Mouse (Mus musculus) hindbrain, embryonic 15.5 days (tissue): Measurements from ENCODE around the gene Uqcc1. TPM values are rescaled to one million over a fixed set of nuclear protein-coding genes. Genes with fewer than 3 reads are reported as not detected.

Experiments used
- ATAC-seq: fragments of 200-750 bp; cut with Nextera tagmentation; 2 replicates; pipeline ENCODE4 v1.8.0; 2017; ENCODE audit warnings: low read depth, moderate number of reproducible peaks, moderate TSS enrichment; ENCODE audit not compliant: low FRiP score
- H3K27ac ChIP-seq: fragments of 300-500 bp; sonication (generic); replicated peaks from 2 replicates; pipeline ENCODE4 v1.5.1; 2015; ENCODE audit warnings: mild to moderate bottlenecking, inconsistent platforms
- H3K27me3 ChIP-seq: fragments of 300-500 bp; sonication (generic); 2 replicates; pipeline ENCODE4 v1.6.1; 2015; ENCODE audit warnings: control low read depth, inconsistent platforms
- H3K36me3 ChIP-seq: fragments of 300-500 bp; sonication (generic); 2 replicates; pipeline ENCODE4 v1.6.1; 2015; ENCODE audit warnings: control low read depth, inconsistent platforms
- H3K4me1 ChIP-seq: fragments of 300-500 bp; sonication (generic); replicated peaks from 2 replicates; pipeline ENCODE4 v1.6.1; 2015; ENCODE audit warnings: control low read depth, inconsistent platforms
- H3K4me2 ChIP-seq: fragments of 300-500 bp; sonication (generic); 2 replicates; pipeline ENCODE4 v1.6.1; 2015; ENCODE audit warnings: moderate library complexity, mild to moderate bottlenecking, inconsistent platforms
- H3K4me3 ChIP-seq: fragments of 300-500 bp; sonication (generic); 2 replicates; pipeline ENCODE4 v1.5.1; 2015; ENCODE audit warnings: mild to moderate bottlenecking, inconsistent platforms
- H3K9ac ChIP-seq: fragments of 300-500 bp; sonication (generic); 2 replicates; pipeline ENCODE4 v1.6.1; 2015; ENCODE audit warnings: inconsistent platforms
- H3K9me3 ChIP-seq: fragments of 300-500 bp; sonication (generic); 2 replicates; pipeline ENCODE4 v1.6.1; 2016; ENCODE audit warnings: control low read depth, inconsistent platforms
- WGBS: fragments of 180-500 bp; shearing (Covaris S2); methylation state at CpG from one replicate; pipeline ENCODE4 v1.1.7; 2015; 5-methylcytosine and 5-hydroxymethylcytosine counted together
- polyA plus RNA-seq: library from polyadenylated mRNA; unstranded; fragments of >200 nt; fragmentation: Nextera tagmentation; extraction: Ambion mirVana; gene quantifications from 2 replicates; pipeline ENCODE4 v1.2.1, GENCODE M21; 2015

The Uqcc1 gene
- polyA plus RNA-seq, 1 experiment from 2014 or later = 65.0 TPM

DNA sequence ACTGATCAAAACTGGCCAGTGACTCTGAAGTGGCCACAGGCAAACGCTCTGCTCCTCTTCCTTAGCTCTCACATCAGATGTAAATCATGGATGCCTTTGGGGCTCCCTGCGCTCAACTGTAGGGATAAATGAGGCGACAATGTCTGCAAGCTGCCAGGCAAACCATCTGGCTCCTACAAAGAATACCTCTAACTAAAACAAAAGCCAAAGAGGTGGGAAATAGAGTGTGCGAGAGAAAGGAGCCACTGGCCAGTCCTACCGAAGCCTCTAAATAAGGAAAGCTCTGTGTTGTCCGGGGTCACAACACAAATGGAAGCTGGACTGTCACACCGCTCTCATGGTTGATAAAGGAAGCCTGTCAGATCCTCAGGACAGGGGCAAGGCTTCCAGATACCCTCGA, 57.6 kb downstream of the Uqcc1 start:
- H3K4me1 ChIP-seq = peaks cover 18% of the 10 kb centered on the region
- H3K9me3 ChIP-seq = no peaks in the 10 kb centered on the region
- H3K9ac ChIP-seq = no peak overlapping the region
- no peak overlapping the region for H3K4me2 ChIP-seq
- H3K27ac ChIP-seq = peak overlapping the region; percentile 66
- 55% methylated on average over 8 of the region's 8 CpGs for WGBS
- H3K4me3 ChIP-seq = no peak overlapping the region
- no peak; the same call in 1 of the 2 replicates for ATAC-seq
- peaks cover 23% of the 10 kb centered on the region for H3K36me3 ChIP-seq
- no peaks in the 10 kb centered on the region for H3K27me3 ChIP-seq

DNA sequence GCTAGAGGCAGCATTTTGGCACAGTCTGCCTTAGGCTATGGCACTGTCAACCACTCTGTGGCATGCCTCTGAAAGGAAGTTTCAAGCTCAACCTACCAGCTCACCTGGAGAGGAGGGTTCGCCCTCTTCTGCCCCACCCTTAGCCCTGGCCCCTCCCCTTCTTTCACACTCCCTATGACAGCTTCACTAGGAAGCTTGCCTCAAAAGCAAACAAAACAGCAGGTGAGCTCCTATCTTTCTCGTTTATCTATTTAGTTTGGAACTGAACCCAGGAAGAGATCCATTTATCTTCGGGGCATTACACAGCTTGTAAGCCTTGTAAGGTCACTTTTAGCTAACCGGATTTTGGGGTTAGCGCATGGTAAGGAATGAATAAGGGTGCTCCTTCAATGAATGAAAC, 60.3 kb downstream of the Uqcc1 start:
- H3K9me3 ChIP-seq = no peaks in the 10 kb centered on the region
- no peak overlapping the region for H3K4me2 ChIP-seq
- H3K27ac ChIP-seq = no peak overlapping the region
- peaks cover 18% of the 10 kb centered on the region for H3K4me1 ChIP-seq
- no peak overlapping the region for H3K4me3 ChIP-seq
- no peak overlapping the region for H3K9ac ChIP-seq
- no peak for ATAC-seq
- no peaks in the 10 kb centered on the region for H3K27me3 ChIP-seq
- peaks cover 10% of the 10 kb centered on the region; the same call in 1 of the 2 replicates for H3K36me3 ChIP-seq
- 80% methylated on average over 5 of the region's 5 CpGs for WGBS

DNA sequence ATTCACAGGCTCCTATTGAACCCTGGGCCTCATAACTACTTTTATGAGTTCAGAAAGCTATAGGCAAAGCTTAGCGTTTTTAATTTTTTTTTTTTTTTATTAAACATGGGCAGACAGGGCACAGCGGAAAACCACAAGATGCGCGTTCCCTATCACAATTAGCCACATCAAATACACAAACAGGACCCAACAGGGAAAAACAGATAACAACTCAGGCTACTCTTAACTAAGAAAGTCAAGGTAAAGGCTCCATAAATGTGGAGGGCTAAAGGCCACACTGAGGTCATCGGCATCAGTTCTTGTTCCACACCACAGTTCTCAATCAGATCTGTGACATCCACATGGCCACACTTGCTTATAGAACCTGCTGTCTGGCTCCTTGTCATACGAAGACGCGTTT, 61.8 kb downstream of the Uqcc1 start:
- Histone ChIP-seq H3K9me3 (no peaks in the 10 kb centered on the region), H3K27me3 (no peaks in the 10 kb centered on the region), H3K4me2 (no peak overlapping the region), H3K9ac (no peak overlapping the region), H3K27ac (no peak overlapping the region), H3K4me1 (peaks cover 20% of the 10 kb centered on the region), H3K4me3 (no peak overlapping the region), H3K36me3 (peaks cover 7% of the 10 kb centered on the region; the same call in 1 of the 2 replicates)
- ATAC-seq = no peak
- WGBS = 97% methylated on average over 8 of the region's 8 CpGs

DNA sequence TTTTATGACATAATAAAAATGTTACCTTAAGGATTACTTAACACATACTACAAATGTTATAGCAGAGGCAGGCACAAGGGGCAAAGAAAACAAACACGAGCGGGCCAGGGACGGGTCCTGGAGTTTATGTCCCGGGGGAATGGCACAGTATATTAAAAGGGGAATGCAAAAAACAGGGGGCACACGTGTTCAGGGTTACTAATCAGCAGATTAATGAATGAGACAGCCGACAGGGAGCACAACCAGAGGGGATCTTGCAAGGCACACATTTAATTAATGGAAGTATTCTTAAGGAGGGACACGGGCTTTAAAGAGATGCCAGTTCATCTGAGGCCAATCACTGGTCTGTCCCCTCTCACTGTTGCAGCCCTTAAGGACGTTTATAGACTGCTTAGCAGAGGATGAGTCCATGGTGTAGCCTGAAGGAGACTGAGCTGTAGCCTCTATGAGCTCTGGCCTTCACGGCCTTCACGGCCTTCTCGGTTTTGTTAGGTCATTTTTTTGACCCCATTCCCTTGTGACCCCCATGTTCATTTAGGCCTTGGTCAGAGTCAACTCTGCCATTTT, 66.7 kb downstream of the Uqcc1 start:
- Histone ChIP-seq H3K9me3 (no peaks in the 10 kb centered on the region), H3K27me3 (no peaks in the 10 kb centered on the region), H3K4me2 (peak overlapping the region; percentile 36), H3K4me3 (0 out of 2 replicates have a peak overlapping the region, but pooled peaks have one; percentile 0), H3K4me1 (peaks cover 12% of the 10 kb centered on the region), H3K36me3 (no peaks in the 10 kb centered on the region; the same call in 1 of the 2 replicates), H3K27ac (peak overlapping the region; percentile 61), H3K9ac (0 out of 2 replicates have a peak overlapping the region, but pooled peaks have one; percentile 13)
- WGBS = 45% methylated on average over 11 of the region's 11 CpGs
- peak; percentile 74 for ATAC-seq

DNA sequence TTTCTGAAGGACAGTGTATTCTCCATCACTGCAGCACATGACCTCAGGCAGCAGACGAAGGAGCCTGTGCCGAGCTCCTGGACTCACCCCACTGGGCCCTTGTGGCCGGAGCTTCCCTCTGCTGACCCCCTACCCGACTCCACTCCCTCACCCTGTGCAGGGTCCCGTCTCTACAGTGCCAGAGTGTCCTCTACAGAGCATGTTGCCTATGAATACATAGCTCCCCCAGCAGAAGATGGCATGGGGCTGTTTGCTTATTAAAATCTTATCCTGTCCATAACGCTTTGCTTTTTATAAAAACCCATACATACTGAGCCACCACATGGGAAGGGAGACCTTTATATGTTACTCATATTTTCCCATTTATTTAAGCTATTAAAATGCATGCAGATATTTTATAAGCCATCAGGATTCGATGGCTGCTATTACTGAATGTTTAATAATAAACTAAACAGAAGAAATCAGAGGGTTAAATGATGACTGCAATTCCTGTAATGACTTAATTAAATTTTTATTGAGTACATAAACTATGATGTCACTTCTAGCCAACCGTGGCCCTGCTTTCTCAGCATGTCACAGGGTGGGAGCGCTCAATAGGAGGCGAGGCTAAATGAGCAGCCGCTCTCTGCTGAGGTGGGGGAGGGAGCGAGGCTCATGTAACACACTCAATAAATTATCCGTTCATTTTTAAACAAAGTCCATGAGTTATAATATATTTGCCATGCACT, 67.4 kb downstream of the Uqcc1 start:
- Histone ChIP-seq H3K9ac (0 out of 2 replicates have a peak overlapping the region, but pooled peaks have one; percentile 13), H3K36me3 (no peaks in the 10 kb centered on the region), H3K4me3 (0 out of 2 replicates have a peak overlapping the region, but pooled peaks have one; percentile 0), H3K4me1 (peaks cover 12% of the 10 kb centered on the region), H3K27me3 (no peaks in the 10 kb centered on the region), H3K27ac (peak overlapping the region; percentile 77), H3K4me2 (peak overlapping the region; percentile 36), H3K9me3 (no peaks in the 10 kb centered on the region)
- peak; percentile 93 for ATAC-seq
- 41% methylated on average over 13 of the region's 13 CpGs for WGBS

DNA sequence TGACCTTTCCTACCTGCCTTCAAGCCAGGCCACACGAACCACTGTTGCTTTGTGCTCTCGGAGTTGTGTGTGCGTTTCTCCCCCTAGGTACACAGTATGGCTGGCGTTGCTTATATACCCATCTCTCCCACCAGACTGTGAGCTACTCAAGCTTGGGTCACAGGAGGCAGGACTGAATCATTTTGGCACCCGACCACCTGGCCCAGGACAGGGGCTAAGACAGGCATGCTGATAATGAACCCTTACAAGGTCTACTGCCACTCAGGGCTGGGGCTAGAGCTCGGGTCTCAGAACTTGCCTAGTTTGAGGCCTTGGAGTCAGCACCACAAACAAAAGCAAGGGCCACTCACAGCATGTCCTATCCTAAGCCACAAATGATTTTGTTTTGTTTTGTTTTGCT, 68.5 kb downstream of the Uqcc1 start:
- 93% methylated on average over 6 of the region's 6 CpGs for WGBS
- Histone ChIP-seq H3K4me1 (peaks cover 12% of the 10 kb centered on the region), H3K4me3 (no peak overlapping the region), H3K9ac (no peak overlapping the region), H3K4me2 (no peak overlapping the region), H3K27me3 (no peaks in the 10 kb centered on the region), H3K36me3 (no peaks in the 10 kb centered on the region), H3K9me3 (no peaks in the 10 kb centered on the region), H3K27ac (no peak overlapping the region)
- ATAC-seq = no peak

DNA sequence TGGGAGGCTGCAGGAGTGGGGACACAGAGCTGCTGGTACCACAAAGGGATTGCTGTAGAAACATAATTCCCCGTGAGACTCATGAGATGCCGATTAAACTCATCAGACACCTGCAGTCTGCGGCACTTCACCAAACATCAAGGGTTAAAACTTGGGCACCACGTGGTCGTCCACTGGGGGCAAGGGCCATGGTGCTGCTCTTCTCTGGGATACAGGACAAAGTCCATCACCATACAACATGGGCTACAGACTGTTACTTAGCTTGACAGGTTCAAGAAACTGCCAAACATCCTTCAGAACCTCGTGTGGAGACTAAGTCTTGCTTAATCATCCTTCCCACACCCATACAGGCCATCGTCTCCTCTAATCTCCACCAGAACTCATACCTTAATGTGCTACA, 70.0 kb downstream of the Uqcc1 start:
- Histone ChIP-seq H3K27me3 (no peaks in the 10 kb centered on the region), H3K9ac (no peak overlapping the region), H3K4me3 (no peak overlapping the region), H3K36me3 (no peaks in the 10 kb centered on the region), H3K9me3 (no peaks in the 10 kb centered on the region), H3K4me2 (no peak overlapping the region), H3K4me1 (peaks cover 12% of the 10 kb centered on the region), H3K27ac (no peak overlapping the region)
- 76% methylated on average over 7 of the region's 7 CpGs for WGBS
- no peak for ATAC-seq

DNA sequence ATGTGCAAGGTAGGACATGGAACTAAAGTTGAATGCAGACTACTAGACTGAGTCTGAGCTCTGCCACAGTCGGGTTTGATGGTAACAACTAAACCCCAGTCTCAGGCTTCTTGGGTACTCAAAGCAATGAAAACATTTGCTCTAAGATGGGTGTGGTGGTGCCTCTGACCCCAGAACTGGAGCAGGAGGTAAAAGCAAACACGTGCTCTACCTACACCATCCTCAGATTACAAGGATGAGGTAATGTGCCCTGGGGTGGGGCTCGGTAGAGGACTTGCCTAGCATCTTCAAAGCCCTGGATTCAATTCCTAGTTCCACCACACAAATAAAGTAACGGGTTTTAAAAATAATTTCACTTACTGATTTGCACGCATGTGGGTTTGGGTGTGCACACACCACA, 77.6 kb downstream of the Uqcc1 start:
- peaks cover 20% of the 10 kb centered on the region; the same call in 1 of the 2 replicates for H3K36me3 ChIP-seq
- H3K9ac ChIP-seq = no peak overlapping the region
- no peak overlapping the region for H3K4me2 ChIP-seq
- no peaks in the 10 kb centered on the region for H3K4me1 ChIP-seq
- no peak for ATAC-seq
- no peak overlapping the region for H3K27ac ChIP-seq
- no peak overlapping the region for H3K4me3 ChIP-seq
- no peaks in the 10 kb centered on the region for H3K27me3 ChIP-seq
- WGBS = 91% methylated on average over 5 of the region's 5 CpGs
- no peaks in the 10 kb centered on the region for H3K9me3 ChIP-seq

DNA sequence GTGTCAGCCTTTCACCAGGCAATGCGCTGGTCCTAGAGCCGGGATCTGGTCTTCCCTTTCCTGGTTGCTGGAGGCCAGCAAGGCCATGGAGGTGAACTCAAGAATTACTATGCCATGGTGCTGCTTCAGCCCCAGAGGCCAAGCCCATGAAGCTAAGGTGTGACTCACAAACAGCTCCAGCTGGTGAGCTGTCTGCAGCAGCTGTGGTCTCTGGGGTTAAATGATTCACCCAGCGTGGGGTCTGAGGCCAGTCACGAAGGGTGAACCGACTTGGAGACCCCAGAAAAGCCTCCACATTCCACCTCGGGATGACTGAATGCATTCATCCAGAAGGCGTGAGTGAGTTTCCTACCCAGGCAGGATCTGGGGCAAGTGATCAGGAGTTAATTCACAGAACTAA, 80.0 kb downstream of the Uqcc1 start:
- H3K4me1 ChIP-seq = no peaks in the 10 kb centered on the region
- H3K9ac ChIP-seq = no peak overlapping the region
- H3K4me3 ChIP-seq = no peak overlapping the region
- no peaks in the 10 kb centered on the region for H3K9me3 ChIP-seq
- H3K4me2 ChIP-seq = no peak overlapping the region
- no peak overlapping the region for H3K27ac ChIP-seq
- H3K27me3 ChIP-seq = no peaks in the 10 kb centered on the region
- no peak for ATAC-seq
- 81% methylated on average over 7 of the region's 7 CpGs for WGBS
- peaks cover 30% of the 10 kb centered on the region for H3K36me3 ChIP-seq

DNA sequence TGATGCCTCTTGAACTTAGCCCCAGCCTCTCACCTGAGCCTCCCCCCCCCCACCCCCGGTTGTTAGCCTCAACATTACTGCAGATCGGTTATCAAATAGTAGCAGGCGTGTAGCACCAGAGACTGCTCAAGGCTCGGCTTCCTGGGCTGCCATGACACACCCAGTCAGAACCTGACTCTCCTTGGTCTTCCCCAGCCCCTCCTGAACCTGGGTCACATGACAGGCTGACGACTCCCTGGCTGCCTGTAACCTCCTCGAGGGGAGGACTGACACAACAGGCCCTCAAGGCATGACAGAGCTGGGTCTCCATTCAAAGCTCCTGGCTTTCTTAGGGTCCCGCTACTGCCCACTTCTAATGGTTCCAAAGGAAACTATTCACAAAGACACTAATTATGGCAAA, 80.6 kb downstream of the Uqcc1 start:
- Histone ChIP-seq H3K27me3 (no peaks in the 10 kb centered on the region), H3K4me2 (no peak overlapping the region), H3K27ac (no peak overlapping the region), H3K4me1 (no peaks in the 10 kb centered on the region), H3K9me3 (no peaks in the 10 kb centered on the region), H3K36me3 (peaks cover 30% of the 10 kb centered on the region), H3K9ac (no peak overlapping the region), H3K4me3 (no peak overlapping the region)
- ATAC-seq = no peak
- 77% methylated on average over 7 of the region's 7 CpGs for WGBS

DNA sequence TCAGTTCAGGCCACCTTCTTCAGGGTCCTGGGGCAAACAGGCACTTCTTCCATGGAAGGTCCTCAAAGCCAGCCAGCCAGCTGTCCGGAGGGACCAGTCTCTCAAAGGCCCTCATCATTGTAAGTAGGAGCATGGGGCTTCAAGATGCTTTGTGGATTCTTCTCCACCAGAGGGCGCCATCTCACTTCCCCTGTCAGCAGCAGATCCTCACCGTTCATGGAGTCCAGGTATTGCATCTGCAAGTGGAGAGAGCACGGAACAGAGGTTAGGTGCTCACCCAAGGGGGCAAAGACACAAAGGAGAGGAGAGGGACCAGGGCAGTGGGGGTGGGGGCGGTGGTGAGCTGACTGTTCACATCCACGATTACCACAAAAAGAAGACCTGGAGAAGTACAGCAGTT, 81.8 kb downstream of the Uqcc1 start:
- peaks cover 30% of the 10 kb centered on the region for H3K36me3 ChIP-seq
- no peak overlapping the region for H3K4me3 ChIP-seq
- H3K27me3 ChIP-seq = no peaks in the 10 kb centered on the region
- H3K9me3 ChIP-seq = no peaks in the 10 kb centered on the region
- H3K27ac ChIP-seq = no peak overlapping the region
- no peak for ATAC-seq
- no peaks in the 10 kb centered on the region for H3K4me1 ChIP-seq
- H3K9ac ChIP-seq = no peak overlapping the region
- 41% methylated on average over 6 of the region's 6 CpGs for WGBS
- H3K4me2 ChIP-seq = no peak overlapping the region

DNA sequence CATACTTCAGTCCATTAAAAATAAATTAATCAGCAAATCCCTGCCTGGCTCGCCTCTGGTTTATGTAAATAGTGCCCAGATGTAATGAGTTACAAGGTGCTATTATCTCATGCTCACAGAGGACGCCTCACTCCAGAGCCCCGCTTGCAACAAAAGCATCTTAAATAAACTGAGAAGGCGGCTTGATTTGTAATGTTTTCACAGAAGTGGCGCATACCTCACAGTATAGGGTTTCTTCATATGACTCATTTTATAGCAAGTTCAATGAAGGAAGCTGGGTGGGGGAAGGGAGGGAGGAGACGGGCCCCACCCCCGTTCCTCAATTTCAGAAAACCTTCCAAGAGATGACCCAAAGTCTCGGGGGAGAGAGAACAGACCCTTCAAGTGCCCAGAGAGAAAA, 83.2 kb downstream of the Uqcc1 start:
- H3K4me1 ChIP-seq = no peaks in the 10 kb centered on the region
- no peak overlapping the region for H3K27ac ChIP-seq
- H3K36me3 ChIP-seq = peaks cover 30% of the 10 kb centered on the region
- H3K9ac ChIP-seq = no peak overlapping the region
- no peak overlapping the region for H3K4me3 ChIP-seq
- H3K4me2 ChIP-seq = no peak overlapping the region
- WGBS = 90% methylated on average over 8 of the region's 8 CpGs
- H3K27me3 ChIP-seq = no peaks in the 10 kb centered on the region
- ATAC-seq = no peak
- no peaks in the 10 kb centered on the region for H3K9me3 ChIP-seq
